Mouse (Mus musculus) limb, embryonic 11.5 days (tissue): ENCODE measurements around the gene Gpr4. TPM values are rescaled to one million over a fixed set of nuclear protein-coding genes. Genes with fewer than 3 reads are reported as not detected.

Experiments used
- ATAC-seq: fragments of 200-750 bp; cut with Nextera tagmentation; 2 replicates; pipeline ENCODE4 v1.8.0; 2017; ENCODE audit warnings: low read depth; ENCODE audit not compliant: insufficient number of reproducible peaks, low FRiP score, low TSS enrichment
- DNase-seq: peaks from one replicate; pipeline ENCODE4 v3.0.0-alpha.2; 2015; ENCODE audit warnings: low spot score
- H3K27ac ChIP-seq: fragments of 300-500 bp; sonication (generic); replicated peaks from 2 replicates; pipeline ENCODE4 v1.5.1; 2014; ENCODE audit warnings: low read depth, mild to moderate bottlenecking, low read length
- H3K27me3 ChIP-seq: fragments of 300-500 bp; sonication (generic); 2 replicates; pipeline ENCODE4 v1.6.1; 2014; ENCODE audit warnings: mild to moderate bottlenecking, low read length, mixed read lengths; ENCODE audit not compliant: control insufficient read depth, insufficient read depth
- H3K36me3 ChIP-seq: fragments of 300-500 bp; sonication (generic); 2 replicates; pipeline ENCODE4 v1.6.1; 2014; ENCODE audit warnings: mild to moderate bottlenecking, low read length, moderate library complexity, mixed read lengths; ENCODE audit not compliant: control insufficient read depth, insufficient read depth
- H3K4me1 ChIP-seq: fragments of 300-500 bp; sonication (generic); 2 replicates; pipeline ENCODE4 v1.6.1; 2014; ENCODE audit warnings: low read length, mixed read lengths; ENCODE audit not compliant: control insufficient read depth, insufficient read depth
- H3K4me2 ChIP-seq: fragments of 300-500 bp; sonication (generic); 2 replicates; pipeline ENCODE4 v1.6.1; 2014; ENCODE audit warnings: low read depth, mild to moderate bottlenecking, moderate library complexity; ENCODE audit not compliant: severe bottlenecking
- H3K4me3 ChIP-seq: fragments of 300-500 bp; sonication (generic); 2 replicates; pipeline ENCODE4 v1.5.1; 2014; ENCODE audit warnings: low read depth, low read length
- H3K9ac ChIP-seq: fragments of 300-500 bp; sonication (generic); 2 replicates; pipeline ENCODE4 v1.6.1; 2014; ENCODE audit warnings: mild to moderate bottlenecking, low read length
- H3K9me3 ChIP-seq: fragments of 300-500 bp; sonication (generic); 2 replicates; pipeline ENCODE4 v1.6.1; 2016; ENCODE audit warnings: low read length; ENCODE audit not compliant: control insufficient read depth
- WGBS: fragments of 180-500 bp; shearing (Covaris S2); extraction: QIAGEN DNeasy Blood & Tissue Kit; methylation state at CpG from one replicate; pipeline ENCODE4 v1.1.7; 2014; 5-methylcytosine and 5-hydroxymethylcytosine counted together
- polyA plus RNA-seq: library from polyadenylated mRNA; unstranded; fragments of >200 nt; fragmentation: Nextera tagmentation; extraction: Ambion mirVana; gene quantifications from 2 replicates; pipeline ENCODE4 v1.2.1, GENCODE M21; 2014

The Gpr4 gene
- polyA plus RNA-seq, 1 experiment from 2014 or later: 10.5 TPM

DNA sequence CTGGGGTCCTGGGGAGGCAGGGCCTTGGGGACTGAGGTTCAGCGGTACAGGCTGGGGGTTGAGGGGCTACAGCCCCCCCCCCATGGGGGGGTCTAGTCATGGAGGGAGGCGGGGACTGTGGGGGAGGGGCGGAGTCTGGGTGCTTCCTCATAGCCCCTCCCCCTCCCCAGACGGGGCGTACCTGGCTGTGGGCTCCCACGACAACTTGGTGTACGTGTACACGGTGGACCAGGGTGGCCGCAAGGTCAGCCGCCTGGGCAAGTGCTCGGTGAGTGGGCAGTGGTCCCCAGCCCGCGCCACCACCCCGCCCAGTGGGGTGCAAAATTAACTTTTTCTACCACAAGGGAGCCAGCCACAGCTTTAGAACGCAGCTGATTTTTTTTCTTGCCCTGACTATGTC lies 10.7 kb upstream of the Gpr4 start:
- no peak for DNase-seq
- no peaks in the 10 kb centered on the region for H3K4me1 ChIP-seq
- no peak overlapping the region for H3K4me2 ChIP-seq
- no peaks in the 10 kb centered on the region for H3K36me3 ChIP-seq
- no peak overlapping the region for H3K9ac ChIP-seq
- H3K9me3 ChIP-seq: no peaks in the 10 kb centered on the region
- H3K27me3 ChIP-seq: no peaks in the 10 kb centered on the region
- WGBS: 63% methylated on average over 11 of the region's 15 CpGs
- no peak overlapping the region for H3K27ac ChIP-seq
- no peak; the same call in 1 of the 2 replicates for ATAC-seq
- H3K4me3 ChIP-seq: no peak overlapping the region; the same call in 1 of the 2 replicates

DNA sequence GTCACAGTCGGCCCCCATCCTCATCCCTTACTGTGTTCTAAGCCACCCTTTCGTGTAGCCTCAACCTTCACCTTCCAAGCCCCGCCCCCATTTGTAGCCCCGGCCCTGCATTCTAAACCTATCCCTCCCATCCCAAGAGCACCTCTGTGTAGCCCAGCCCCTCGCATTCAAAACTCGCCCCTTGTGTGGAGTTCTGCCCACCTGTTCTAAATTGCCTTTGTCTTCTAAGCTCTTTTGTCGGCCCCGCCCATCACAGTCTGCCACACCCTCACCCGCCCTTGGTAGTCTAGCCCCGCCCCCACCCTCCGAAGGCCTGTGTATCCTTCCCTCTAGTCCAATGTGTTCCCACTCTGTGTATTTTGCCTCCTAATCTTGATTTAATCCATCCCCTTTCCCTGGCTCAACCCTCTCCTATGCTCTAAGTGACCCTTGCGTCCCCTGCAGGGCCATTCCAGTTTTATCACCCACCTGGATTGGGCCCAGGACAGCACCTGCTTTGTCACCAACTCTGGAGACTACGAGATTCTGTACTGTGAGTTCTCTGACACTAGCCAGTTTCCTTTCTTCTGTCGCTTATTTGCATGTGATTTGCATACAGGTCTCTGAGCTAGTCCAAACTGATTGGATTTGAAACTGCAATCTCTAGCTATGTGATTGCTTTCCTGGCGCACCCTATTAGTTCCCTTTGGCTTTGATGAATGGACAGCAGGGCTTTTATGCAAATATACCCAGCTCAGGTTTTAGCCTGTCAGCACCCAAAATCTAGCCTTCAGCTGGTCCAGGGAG lies 10.1 kb upstream of the Gpr4 start:
- Histone ChIP-seq H3K9ac (no peak overlapping the region), H3K27ac (no peak overlapping the region), H3K4me1 (no peaks in the 10 kb centered on the region), H3K9me3 (no peaks in the 10 kb centered on the region), H3K4me2 (no peak overlapping the region), H3K4me3 (no peak overlapping the region; the same call in 1 of the 2 replicates), H3K27me3 (no peaks in the 10 kb centered on the region), H3K36me3 (no peaks in the 10 kb centered on the region)
- no peak for DNase-seq
- no peak for ATAC-seq
- 58% methylated on average over 15 of the region's 15 CpGs for WGBS

DNA sequence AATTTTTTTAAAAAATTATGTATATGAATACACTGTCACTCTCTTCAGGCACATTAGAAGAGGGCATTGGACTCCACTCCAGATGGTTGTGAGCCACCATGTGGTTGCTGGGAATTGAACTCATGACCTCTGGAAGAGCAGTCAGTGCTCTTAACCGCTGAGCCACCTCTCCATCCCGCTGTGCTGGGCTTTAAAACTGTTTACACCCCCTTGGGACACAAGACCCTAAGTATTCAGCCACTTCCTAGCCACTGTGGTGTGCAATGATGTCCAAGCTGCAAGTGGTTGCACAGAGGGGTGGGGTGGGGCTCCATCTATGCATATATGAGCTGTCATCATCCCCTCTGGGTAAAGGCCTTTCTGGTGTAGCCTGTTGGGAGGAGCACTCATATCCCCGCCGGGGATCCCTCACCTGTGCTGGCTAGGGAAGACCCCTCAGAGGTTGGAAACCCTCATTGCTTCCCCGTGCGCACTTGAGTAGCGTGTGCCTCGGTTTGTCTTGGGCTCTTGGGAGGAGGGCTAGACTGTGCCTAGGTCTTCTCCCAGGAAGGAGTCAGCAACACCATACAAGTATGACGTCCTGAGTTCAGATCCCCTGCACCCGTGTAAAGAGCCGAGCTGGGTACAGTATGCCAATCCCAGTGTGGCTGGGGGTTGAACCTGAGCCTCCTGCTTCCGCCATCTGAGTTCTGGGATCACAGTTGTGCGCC lies 4.0 kb upstream of the Gpr4 start:
- Histone ChIP-seq H3K36me3 (no peaks in the 10 kb centered on the region; the same call in 1 of the 2 replicates), H3K4me1 (peaks cover 4% of the 10 kb centered on the region; the same call in 1 of the 2 replicates), H3K4me2 (no peak overlapping the region), H3K4me3 (no peak overlapping the region), H3K9ac (no peak overlapping the region), H3K9me3 (no peaks in the 10 kb centered on the region), H3K27ac (no peak overlapping the region), H3K27me3 (no peaks in the 10 kb centered on the region)
- DNase-seq: no peak
- no peak for ATAC-seq
- 80% methylated on average over 13 of the region's 13 CpGs for WGBS

DNA sequence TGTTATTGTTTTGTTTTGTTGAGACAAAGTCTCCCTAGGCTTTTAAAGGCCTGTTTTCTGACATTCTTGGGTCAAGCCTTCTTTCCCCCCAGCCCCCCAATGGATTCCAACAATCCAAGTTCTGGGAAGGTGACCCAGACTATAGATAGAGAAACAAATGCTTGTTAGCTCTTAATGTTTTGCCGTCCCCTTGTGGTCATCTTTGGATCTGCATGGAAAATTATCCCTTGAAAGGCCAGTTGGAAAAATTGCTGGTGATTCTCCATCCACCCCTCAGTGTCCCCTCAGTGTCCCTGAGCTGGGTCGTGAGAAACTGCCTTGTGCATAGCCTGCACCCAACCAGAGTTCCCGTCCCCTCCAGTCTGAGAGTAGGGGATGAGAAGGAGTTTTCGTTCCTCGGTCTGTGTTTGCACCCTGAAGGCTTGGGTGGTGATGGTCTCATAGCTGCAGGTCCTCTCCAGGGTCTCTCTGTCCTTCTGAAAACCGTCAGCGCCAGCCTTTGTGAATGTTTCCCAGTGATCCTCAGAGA lies 3.3 kb upstream of the Gpr4 start:
- Histone ChIP-seq H3K9ac (no peak overlapping the region), H3K36me3 (no peaks in the 10 kb centered on the region; the same call in 1 of the 2 replicates), H3K27ac (no peak overlapping the region), H3K4me1 (peaks cover 8% of the 10 kb centered on the region; the same call in 1 of the 2 replicates), H3K4me2 (no peak overlapping the region), H3K4me3 (no peak overlapping the region), H3K9me3 (no peaks in the 10 kb centered on the region), H3K27me3 (no peaks in the 10 kb centered on the region)
- no peak for ATAC-seq
- 54% methylated on average over 7 of the region's 7 CpGs for WGBS
- peak; percentile 60 for DNase-seq

DNA sequence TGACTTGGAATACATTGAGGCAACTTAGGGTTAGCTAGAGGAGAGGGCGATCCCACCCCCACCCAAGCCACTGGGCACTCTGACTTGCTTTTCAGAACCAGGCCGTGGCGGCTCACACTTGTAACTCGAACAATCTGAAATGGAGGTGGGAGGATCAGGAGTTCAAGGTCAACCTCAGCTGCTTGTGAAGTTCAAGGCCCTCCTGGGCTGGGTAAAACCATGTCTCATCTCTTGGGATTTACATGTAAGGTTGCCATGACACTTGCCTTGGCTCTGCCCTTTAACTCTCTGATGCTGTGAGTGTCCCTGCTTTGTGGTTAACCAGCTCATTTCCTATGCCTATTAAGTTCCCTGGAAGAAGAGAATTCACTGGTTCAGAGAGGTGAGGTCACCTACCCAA lies 2.8 kb upstream of the Gpr4 start:
- Histone ChIP-seq H3K9ac (no peak overlapping the region), H3K36me3 (no peaks in the 10 kb centered on the region; the same call in 1 of the 2 replicates), H3K27ac (no peak overlapping the region), H3K27me3 (no peaks in the 10 kb centered on the region), H3K4me2 (no peak overlapping the region), H3K9me3 (no peaks in the 10 kb centered on the region), H3K4me3 (no peak overlapping the region), H3K4me1 (peaks cover 13% of the 10 kb centered on the region; the same call in 1 of the 2 replicates)
- WGBS: 73% methylated on average over 4 of the region's 4 CpGs
- DNase-seq (no peak), ATAC-seq (no peak)

DNA sequence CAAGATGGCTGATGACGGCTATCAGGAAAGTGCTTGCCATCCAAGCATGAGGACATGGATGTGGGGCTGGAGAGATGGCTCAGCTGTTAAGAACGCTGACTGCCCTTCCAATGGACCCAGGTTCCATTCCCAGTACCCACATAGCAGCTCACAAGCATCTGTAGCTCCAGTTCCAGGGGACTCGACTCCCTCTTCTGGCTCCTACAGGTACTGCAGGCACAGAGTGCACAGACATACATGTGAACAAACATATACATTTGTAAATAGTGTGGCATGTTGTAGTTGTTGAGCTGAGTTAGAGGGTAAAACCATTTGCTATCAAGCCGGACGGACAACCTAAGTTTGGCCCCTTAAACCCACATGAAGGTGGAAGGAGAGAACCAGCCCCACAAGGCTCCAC lies 2.3 kb upstream of the Gpr4 start:
- Histone ChIP-seq H3K27ac (no peak overlapping the region), H3K4me1 (peaks cover 17% of the 10 kb centered on the region; the same call in 1 of the 2 replicates), H3K4me3 (no peak overlapping the region), H3K4me2 (no peak overlapping the region; the same call in 1 of the 2 replicates), H3K27me3 (no peaks in the 10 kb centered on the region), H3K9ac (no peak overlapping the region), H3K36me3 (no peaks in the 10 kb centered on the region; the same call in 1 of the 2 replicates), H3K9me3 (no peaks in the 10 kb centered on the region)
- peak; percentile 44 for DNase-seq
- 94% methylated on average over 5 of the region's 5 CpGs for WGBS
- no peak for ATAC-seq

DNA sequence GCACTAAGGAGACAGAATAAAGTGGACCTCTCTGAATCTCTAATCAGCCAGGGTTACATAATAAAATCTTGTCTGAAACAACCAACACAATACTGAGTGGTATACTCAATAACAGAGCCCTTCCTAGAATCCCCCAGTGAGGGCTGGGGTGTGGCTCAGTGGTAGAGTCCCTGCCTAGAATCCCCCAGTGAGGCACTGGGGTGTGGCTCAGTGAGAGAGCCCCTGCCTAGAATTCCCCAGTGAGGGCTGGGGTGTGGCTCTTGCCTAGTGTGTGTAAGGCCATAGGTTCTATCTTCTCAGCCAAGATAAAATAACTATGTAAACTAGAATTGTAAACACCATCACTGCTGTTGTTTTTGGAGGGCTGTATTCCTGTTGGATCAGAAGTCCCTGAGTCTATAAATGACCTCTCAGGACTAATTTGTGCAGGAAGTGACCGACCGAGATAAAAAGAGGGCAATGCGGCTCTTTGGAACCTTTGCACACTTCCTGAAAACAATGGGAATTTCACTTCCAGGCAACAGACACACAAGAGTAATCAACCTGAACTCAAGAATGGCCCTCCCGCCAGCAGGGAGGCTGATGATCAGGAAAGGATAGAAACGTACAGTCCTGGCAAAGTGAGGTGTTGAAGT lies 1.2 kb upstream of the Gpr4 start:
- WGBS: 65% methylated on average over 5 of the region's 5 CpGs
- H3K27me3 ChIP-seq: no peaks in the 10 kb centered on the region
- ATAC-seq: no peak
- H3K9me3 ChIP-seq: no peaks in the 10 kb centered on the region
- H3K27ac ChIP-seq: no peak overlapping the region
- no peaks in the 10 kb centered on the region; the same call in 1 of the 2 replicates for H3K36me3 ChIP-seq
- H3K9ac ChIP-seq: no peak overlapping the region
- H3K4me1 ChIP-seq: peaks cover 26% of the 10 kb centered on the region
- H3K4me3 ChIP-seq: no peak overlapping the region
- no peak overlapping the region for H3K4me2 ChIP-seq
- DNase-seq: no peak

DNA sequence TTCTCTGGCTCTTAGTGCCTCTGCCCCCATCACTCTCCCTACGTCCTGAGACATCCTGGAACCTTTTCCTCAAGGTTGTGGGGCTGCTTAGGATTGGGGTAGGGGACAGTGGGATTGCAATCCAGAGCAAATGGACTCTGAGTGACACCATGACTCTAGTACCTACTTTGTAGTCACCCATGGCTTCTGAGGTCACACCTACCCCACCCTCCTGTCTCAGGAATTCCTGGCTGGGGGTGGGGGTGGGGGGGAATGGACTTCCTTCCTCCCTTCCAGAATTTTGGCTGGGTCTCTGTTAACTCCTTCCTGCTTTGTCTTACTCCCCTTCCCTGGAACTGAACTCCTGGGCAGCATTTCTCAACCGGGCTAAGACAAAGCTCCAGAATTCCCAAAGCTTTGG lies 1.0 kb downstream of the Gpr4 start:
- H3K27me3 ChIP-seq: no peaks in the 10 kb centered on the region
- DNase-seq (no peak), ATAC-seq (no peak)
- H3K4me1 ChIP-seq: peaks cover 36% of the 10 kb centered on the region
- H3K27ac ChIP-seq: no peak overlapping the region
- peak overlapping the region; percentile 51 for H3K4me3 ChIP-seq
- 80% methylated on average over 2 of the region's 2 CpGs for WGBS
- H3K9me3 ChIP-seq: no peaks in the 10 kb centered on the region
- peak overlapping the region; percentile 66 for H3K4me2 ChIP-seq
- H3K9ac ChIP-seq: 0 out of 2 replicates have a peak overlapping the region, but pooled peaks have one; percentile 22
- no peaks in the 10 kb centered on the region; the same call in 1 of the 2 replicates for H3K36me3 ChIP-seq
